Mouse (Mus musculus): ENCODE results near the gene Kif5a. TPM values are rescaled to one million over a fixed set of nuclear protein-coding genes. Genes with fewer than 3 reads are reported as not detected.

Gene Kif5a
- polyA plus RNA-seq (2017; shearing (Covaris generic)) = 0.45 TPM

DNA sequence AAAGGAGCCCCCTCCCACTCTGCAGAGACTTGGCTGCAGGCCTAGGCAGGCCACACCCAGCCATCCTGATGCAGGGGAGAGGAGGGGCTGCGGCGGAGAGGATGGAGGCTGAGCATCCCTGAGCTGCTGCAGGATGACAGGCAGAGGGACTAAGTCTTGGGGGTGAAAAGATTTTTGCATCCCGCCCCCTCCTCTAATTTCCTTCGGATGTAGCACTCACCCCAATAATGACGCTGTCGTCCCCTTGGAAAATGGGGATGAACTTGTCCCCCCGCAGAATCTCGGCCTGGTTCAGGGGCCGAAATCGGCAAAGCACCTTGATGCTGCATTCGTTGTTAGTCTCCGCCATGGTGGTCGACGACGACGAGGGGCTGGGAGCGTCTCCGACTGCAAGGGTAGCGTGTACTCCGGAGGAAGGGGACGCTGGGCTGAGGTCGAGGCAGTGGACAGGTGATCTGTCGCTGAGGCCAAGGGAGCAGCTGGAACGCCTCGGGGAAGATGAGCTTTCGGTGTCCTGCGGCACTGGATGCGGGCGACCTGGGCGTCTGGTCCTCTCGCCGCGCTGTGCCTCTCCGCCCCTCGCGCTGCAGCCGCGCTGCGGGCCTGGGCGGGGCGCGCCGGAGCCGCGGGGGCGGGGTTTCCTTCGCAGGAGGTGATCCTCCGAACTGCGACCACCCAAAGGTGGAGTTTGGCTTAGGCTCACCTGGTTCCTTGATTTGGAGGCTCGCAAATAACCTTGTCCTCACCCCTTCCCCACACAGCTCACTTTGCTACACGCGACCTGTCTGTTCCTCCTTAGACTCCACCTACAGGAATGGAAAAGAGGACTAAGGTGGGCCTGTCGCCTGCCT lies at the start of gene Kif5a:
Gene Kif5a, minus strand, starts transcription at position 801 of the 851 bp plus-strand sequence.

DNA sequence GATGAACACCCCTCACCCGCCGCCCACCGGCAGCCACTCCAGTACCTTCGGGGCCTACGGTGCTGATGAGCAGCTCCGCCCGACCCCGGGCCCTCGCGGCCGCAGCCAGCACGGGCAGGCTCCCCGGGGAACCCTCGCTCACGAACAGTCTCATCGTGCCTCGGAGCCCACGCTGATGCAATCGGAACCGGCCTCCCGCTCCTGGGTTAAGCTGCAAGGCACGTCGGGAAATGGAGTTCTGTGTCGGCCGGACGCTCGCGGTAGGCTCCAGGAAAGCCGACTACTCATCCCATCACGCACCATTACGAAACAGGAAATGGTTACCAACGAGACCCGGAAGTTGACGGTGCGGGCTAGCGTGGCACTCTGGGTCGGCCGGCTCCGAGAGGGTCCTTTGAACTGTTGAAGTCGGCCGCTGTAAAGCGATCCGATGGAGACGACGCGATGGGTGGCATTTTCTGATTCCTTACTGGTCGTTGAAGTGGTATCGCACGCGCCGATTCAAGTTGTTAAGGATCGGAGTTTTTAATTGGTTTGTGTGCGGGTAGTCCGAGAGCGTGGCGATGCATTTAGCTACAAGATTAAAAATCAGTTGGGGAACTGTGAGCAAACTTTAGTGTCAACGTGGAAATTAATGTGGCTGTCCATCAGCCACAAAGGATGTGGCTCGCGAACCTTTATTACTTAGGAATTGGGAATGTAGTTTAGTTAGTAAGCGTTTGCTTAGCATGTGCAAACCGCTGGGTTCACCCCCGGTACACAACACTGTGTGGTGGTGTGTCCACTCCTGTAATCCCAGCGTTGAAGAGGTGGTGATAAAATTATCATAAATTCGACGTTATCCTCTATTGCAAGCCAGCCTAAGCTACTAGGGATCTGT lies 48.6 kb upstream of the Kif5a start, which contains the start of gene Mars:
Gene Mars, minus strand, starts transcription at position 311 of the 880 bp plus-strand sequence.

DNA sequence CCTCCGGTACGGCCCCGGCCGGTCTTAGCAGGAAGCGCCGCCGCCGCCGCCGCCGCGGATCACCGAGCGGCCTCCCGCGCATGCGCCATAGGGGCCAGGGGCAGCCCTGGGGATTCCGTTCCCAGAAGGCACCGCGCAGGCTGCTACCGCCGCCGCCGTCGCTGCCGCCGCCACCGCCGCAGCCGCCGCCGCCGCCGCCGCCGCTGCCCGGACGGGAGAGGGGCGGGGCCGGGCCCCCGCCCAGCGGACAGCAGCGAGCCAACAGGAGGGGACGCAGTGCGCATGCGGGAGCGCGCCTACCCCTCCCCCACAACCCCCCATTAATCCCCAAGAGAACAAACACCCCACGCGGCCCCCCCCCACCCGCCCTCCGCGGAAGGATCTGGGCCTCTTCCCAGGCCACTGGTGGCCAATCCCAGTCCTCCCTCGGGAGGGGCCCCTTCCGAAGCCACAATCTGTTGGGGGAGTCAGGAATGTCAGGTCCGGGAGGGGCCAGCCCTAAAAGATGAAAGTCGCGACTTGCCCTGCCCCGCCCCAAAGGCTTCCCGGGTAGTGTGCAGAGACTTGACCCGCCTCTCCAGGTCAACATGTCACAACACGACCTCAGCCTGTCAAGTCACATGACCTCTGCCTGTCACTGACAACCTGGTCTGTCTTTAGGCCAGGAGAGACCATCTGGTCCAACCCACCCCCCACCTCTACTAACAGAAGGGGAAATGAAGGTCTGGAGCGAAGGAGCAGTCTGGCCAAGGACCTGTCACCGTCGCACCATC lies 25.8 kb upstream of the Kif5a start, which contains the start of gene Mbd6:
Gene Mbd6, minus strand, starts transcription at position 219 of the 773 bp plus-strand sequence.

DNA sequence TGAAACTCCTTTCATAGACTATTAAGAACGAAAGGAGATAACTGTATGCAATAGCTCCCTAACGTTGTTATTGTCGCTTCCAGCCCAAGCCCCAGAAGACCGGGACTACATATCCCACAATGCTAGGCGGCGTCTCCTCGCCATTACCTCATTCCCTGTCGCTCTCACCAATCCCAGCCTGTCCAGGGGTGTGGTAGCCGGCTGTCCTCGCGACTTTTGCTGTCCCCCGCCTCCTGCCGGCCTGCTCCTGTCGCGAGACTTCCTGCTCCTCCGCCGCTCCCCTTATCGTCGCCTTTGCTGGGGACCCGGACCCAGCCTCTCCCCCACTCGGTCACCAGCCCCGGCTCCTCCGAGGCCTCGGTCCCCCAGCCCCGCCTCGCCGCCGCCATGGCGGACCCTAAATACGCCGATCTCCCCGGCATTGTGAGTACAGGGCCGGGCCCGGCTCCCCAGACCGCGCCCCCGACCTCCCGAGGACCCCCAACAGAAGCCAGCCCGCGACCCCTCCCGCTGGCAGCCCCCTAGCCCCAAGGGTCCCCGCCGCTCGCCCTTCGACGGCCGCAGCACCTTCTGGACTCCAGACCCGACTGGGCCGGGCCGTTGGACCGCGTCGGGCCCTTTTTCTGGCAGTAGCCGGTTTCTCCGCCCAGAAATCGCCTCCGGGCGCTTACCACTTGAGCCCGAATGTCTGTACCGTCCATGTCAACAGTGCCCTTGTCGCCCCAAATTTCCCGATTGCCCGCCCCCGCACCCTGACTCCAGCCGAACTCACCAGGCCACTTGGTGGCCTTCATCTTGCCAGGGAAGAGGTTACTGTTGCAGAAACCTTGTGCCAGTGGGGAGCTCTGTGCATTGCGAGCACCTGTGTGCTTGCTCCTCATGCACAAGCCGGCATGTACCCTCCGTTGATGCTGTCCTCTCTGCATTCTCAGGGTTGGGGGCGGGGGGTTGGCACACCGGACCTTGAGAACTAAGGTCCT lies 3.3 kb upstream of the Kif5a start, which contains the start of gene Dctn2:
Gene Dctn2, plus strand, starts transcription at position 257 of the 980 bp plus-strand sequence.

DNA sequence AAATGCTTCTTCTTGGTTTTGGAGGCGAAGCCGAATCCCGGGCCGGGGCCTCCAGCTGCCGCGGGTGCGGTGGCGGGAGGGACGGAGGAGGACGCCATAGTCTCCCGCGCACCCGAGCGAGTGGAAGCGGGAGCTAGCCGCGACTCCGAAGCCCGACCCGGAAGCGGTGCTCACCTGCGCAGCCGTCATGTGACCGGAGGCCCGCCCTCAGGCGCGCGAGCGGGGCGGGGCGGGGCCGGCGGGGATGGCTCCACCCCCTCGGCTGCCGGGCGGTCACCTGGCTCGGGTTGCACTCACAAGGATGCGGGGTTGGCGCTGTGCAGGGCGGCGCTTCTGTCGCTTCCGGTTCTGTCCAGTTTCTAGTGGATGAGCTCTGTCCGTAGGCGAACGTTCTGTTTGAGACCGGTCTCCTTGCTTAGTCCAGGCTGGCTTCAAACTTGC lies 51.7 kb downstream of the Kif5a start, which contains the start of gene Pip4k2c:
Gene Pip4k2c, minus strand, starts transcription at position 172 of the 441 bp plus-strand sequence.

DNA sequence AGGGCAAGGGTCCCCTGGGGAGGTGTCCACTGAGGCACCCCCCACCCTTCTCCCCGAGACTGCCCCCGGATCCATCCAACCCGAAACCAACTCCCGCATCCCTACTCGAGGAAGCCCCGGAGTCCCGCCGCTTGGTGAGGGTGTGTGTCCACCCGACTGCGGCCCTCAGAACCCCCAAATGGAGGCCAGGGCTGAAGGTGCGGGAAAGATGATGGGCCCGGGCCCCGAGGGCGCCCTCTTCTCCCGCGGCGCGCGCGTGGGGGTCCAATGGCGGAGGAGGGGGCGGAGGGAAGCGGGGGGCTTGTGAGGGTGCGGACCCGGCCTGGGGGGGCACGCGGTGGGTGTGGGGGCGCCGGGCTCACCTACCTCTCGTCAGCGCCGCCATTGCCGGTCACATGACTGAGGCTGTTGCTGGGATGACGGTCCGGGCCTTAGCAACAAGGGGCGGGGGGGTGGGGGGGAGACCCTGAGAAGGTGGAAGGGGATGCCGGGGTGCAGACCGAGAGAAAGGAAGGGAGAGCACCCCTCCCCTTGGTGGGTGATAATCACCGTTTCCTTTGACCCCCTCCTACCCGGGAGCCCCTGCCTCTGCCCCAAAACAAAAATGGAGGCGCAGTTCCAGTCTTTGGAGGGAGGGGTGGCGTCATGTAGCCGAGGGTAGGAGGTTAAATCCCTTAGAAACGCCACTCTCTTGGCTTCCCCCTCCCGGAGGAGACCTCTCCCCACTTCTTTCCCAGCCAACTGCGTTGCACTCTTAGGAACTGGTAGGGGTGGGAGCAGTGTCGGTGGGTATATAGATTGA lies 67.6 kb downstream of the Kif5a start, which contains the start of gene Dtx3:
Gene Dtx3, minus strand, starts transcription at position 401 of the 802 bp plus-strand sequence.

DNA sequence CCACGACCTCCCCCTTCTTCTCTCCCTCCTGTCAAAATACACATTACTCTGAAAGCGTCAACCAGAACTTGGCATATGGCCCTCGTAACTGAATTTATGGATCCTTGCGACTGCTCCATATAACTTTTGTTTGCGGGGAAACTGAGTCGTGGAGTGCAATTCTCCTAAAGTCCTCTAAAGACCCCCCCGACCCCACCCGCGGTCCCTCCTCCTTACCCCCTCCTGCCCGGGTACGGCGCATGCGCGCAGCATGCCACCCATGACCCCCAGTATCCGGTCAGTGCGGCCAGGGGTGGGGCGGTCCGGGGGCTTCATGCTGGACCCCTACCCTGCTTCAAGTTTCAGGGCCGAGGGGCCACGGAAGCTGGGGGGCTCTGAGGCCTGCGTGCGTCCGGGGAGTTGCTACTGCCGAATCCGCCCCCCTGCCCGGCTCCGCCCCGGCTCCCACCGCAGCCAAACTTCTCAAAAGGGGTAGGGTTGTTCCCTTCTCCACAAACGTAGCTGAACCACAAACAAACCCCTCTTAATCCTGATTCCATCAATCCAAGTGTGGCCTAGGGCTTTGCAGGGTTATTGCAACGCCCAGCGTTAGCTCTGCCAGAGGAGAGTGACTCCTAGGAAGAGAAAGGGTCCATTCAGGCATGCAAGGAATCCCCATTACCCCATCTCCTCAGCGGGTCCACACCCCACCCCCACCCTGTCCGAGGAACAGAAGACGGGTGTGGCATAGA lies 73.3 kb downstream of the Kif5a start, which contains the start of gene Arhgef25:
Gene Arhgef25, minus strand, starts transcription at position 433 of the 731 bp plus-strand sequence.

DNA sequence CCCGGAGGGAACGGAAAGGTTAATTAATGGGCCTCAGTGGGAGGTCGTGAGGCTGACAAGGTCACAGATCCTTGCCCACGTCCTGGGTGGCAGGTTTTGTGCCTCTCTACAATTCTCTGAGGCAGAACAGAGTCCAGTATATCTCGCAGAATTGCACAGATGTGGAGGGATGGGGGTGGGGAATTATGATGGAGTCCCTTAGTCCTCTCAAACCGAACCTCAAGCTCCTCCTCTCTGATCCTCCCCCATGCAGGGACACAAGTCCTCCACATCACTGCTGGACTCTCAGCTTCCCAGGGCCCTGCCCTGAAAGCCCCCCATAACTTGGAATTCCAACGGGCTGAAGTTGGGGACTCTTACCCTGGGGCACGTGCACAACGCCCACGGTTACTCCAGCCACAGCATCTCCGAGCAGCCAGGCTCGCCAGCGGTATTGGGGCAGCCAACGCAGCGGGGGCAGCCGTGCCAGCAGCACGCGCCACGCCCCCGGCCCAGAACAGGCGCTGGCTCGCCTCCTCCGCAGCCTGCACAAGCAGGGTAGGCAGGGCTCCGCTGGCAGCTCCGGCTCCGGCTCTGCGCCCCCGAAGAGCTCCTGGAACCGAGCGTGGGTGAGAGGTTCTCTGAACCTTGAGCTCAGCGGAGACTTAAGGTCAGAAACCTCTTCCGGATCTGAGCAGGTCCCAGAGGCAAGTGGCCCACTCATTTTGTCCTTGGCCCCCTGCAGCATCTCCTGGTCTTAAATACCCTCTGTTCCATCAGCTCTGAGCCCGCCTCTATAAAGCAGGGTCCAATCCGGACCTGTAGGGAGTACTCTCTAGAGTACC lies 83.1 kb downstream of the Kif5a start, which contains the start of gene Slc26a10:
Gene Slc26a10, minus strand, starts transcription at position 775 of the 824 bp plus-strand sequence.

Other genes with a start within 250 kb of the Kif5a start
- gene Tsfm, start 232.5 kb downstream of the Kif5a start, polyA plus RNA-seq (2017; shearing (Covaris generic)) = 50.6 TPM
- 33.0 TPM for gene Mettl1, start 221.9 kb downstream of the Kif5a start, polyA plus RNA-seq (2017; shearing (Covaris generic))
- gene Eef1akmt3, start 221.8 kb downstream of the Kif5a start, polyA plus RNA-seq (2017; shearing (Covaris generic)) = 0.14 TPM
- gene Cyp27b1, start 215.1 kb downstream of the Kif5a start, polyA plus RNA-seq (2017; shearing (Covaris generic)) = not detected
- gene March9, start 203.2 kb downstream of the Kif5a start, polyA plus RNA-seq (2017; shearing (Covaris generic)) = 0.38 TPM
- 421 TPM for gene Cdk4, start 199.8 kb downstream of the Kif5a start, polyA plus RNA-seq (2017; shearing (Covaris generic))
- gene Tspan31, start 193.1 kb downstream of the Kif5a start, polyA plus RNA-seq (2017; shearing (Covaris generic)) = 94.3 TPM
- gene Agap2, start 188.1 kb downstream of the Kif5a start, polyA plus RNA-seq (2017; shearing (Covaris generic)) = 29.1 TPM
- gene Os9, start 142.2 kb downstream of the Kif5a start, polyA plus RNA-seq (2017; shearing (Covaris generic)) = 205 TPM
- 571 TPM for gene B4galnt1, start 98.1 kb downstream of the Kif5a start, polyA plus RNA-seq (2017; shearing (Covaris generic))
- gene Slc26a10, start 82.7 kb downstream of the Kif5a start, polyA plus RNA-seq (2017; shearing (Covaris generic)) = 7.1 TPM
- gene Arhgef25, start 73.3 kb downstream of the Kif5a start, polyA plus RNA-seq (2017; shearing (Covaris generic)) = not detected
- 130 TPM for gene Dtx3, start 67.6 kb downstream of the Kif5a start, polyA plus RNA-seq (2017; shearing (Covaris generic))
- gene Pip4k2c, start 51.8 kb downstream of the Kif5a start, polyA plus RNA-seq (2017; shearing (Covaris generic)) = 45.1 TPM
- gene Dctn2, start 3.0 kb upstream of the Kif5a start, polyA plus RNA-seq (2017; shearing (Covaris generic)) = 136 TPM
- gene Mbd6, start 25.7 kb upstream of the Kif5a start, polyA plus RNA-seq (2017; shearing (Covaris generic)) = 8.3 TPM
- 86.1 TPM for gene Mars, start 48.4 kb upstream of the Kif5a start, polyA plus RNA-seq (2017; shearing (Covaris generic))
- 101 TPM for gene Arhgap9, start 58.6 kb upstream of the Kif5a start, polyA plus RNA-seq (2017; shearing (Covaris generic))
- 0.42 TPM for gene Gli1, start 78.6 kb upstream of the Kif5a start, polyA plus RNA-seq (2017; shearing (Covaris generic))
- not detected for gene Inhbe, start 91.1 kb upstream of the Kif5a start, polyA plus RNA-seq (2017; shearing (Covaris generic))
- gene Inhbc, start 107.1 kb upstream of the Kif5a start, polyA plus RNA-seq (2017; shearing (Covaris generic)) = not detected
- 11.4 TPM for gene R3hdm2, start 117.0 kb upstream of the Kif5a start, polyA plus RNA-seq (2017; shearing (Covaris generic))
- gene Stac3, start 238.3 kb upstream of the Kif5a start, polyA plus RNA-seq (2017; shearing (Covaris generic)) = 0.47 TPM